Mouse (Mus musculus) embryonic facial prominence, embryonic 11.5 days (tissue): Measurements from ENCODE around the gene Grm7. TPM values are rescaled to one million over a fixed set of nuclear protein-coding genes. Genes with fewer than 3 reads are reported as not detected.

Source experiments
- ATAC-seq: fragments of 200-750 bp; cut with Nextera tagmentation; replicated peaks from 2 replicates; pipeline ENCODE4 v1.8.0; 2017; ENCODE audit warnings: low read depth; ENCODE audit not compliant: insufficient number of reproducible peaks, low FRiP score, low TSS enrichment
- DNase-seq: peaks from one replicate; pipeline ENCODE4 v3.0.0-alpha.2; 2015; ENCODE audit warnings: low spot score
- H3K27ac ChIP-seq: fragments of 300-500 bp; sonication (generic); replicated peaks from 2 replicates; pipeline ENCODE4 v1.5.1; 2014; ENCODE audit warnings: mild to moderate bottlenecking, low read depth, low read length, control low read depth
- H3K27me3 ChIP-seq: fragments of 300-500 bp; sonication (generic); 2 replicates; pipeline ENCODE4 v1.6.1; 2014; ENCODE audit warnings: mild to moderate bottlenecking, low read length, moderate library complexity, mixed read lengths; ENCODE audit not compliant: control insufficient read depth, insufficient read depth
- H3K36me3 ChIP-seq: fragments of 300-500 bp; sonication (generic); replicated peaks from 2 replicates; pipeline ENCODE4 v1.6.1; 2014; ENCODE audit warnings: low read depth, mild to moderate bottlenecking, low read length, moderate library complexity, mixed read lengths; ENCODE audit not compliant: control insufficient read depth, insufficient read depth
- H3K4me1 ChIP-seq: fragments of 300-500 bp; sonication (generic); 2 replicates; pipeline ENCODE4 v1.6.1; 2014; ENCODE audit warnings: low read length, mixed read lengths; ENCODE audit not compliant: control insufficient read depth, insufficient read depth
- H3K4me2 ChIP-seq: fragments of 300-500 bp; sonication (generic); 2 replicates; pipeline ENCODE4 v1.6.1; 2014; ENCODE audit warnings: low read depth, mild to moderate bottlenecking, control low read depth, low read length, moderate library complexity
- H3K4me3 ChIP-seq: fragments of 300-500 bp; sonication (generic); 2 replicates; pipeline ENCODE4 v1.5.1; 2014; ENCODE audit warnings: low read depth, low read length, control low read depth
- H3K9ac ChIP-seq: fragments of 300-500 bp; sonication (generic); replicated peaks from 2 replicates; pipeline ENCODE4 v1.6.1; 2014; ENCODE audit warnings: mild to moderate bottlenecking, control low read depth, low read length
- H3K9me3 ChIP-seq: fragments of 300-500 bp; sonication (generic); replicated peaks from 2 replicates; pipeline ENCODE4 v1.6.1; 2016; ENCODE audit warnings: mild to moderate bottlenecking, low read length, inconsistent platforms, mixed read lengths; ENCODE audit not compliant: control insufficient read depth
- WGBS: fragments of 180-500 bp; shearing (Covaris S2); extraction: QIAGEN DNeasy Blood & Tissue Kit; methylation state at CpG from one replicate; pipeline ENCODE4 v1.1.7; 2014; 5-methylcytosine and 5-hydroxymethylcytosine counted together
- polyA plus RNA-seq: library from polyadenylated mRNA; unstranded; fragments of >200 nt; fragmentation: Nextera tagmentation; extraction: Ambion mirVana; gene quantifications from 2 replicates; pipeline ENCODE4 v1.2.1, GENCODE M21; 2014

Grm7 gene
- polyA plus RNA-seq, 1 experiment from 2014 or later = 0.63 TPM

DNA sequence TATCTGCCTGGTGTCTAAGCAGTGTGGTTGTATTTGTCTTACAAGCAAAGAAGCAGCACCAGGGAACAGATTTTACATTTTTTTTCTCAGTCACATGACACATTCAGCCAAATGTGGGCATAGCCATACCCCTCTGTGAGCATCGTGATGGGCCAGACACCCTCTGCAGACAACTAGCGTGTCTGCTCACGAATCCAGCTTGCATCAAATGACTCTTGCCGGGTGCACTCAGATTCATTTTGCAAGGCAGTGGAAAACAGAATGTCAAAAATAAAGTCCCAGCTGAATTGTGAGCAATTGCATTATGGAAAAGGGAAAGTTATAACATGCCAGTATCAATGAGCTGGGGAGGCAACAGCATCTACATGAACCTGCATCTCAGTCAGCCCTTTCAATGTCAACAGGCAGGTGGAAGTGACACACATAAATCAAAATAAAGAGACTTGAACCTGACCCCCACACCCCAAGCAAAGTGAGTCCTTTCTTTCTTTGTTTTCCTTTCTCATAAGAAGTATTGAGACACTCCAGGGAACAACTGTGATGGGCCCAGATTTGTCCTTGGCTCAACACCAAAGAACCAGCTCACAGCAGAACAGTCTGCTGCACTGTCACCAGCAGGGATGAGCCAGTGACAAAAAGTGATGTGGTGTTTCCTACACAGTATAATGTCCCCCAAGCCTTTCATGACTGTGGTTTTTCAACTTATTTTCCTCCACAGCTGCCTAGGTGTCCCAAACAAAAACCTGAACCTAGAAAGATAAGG, 956.7 kb downstream of the Grm7 start:
- no peaks in the 10 kb centered on the region for H3K36me3 ChIP-seq
- no peak overlapping the region for H3K9ac ChIP-seq
- no peaks in the 10 kb centered on the region for H3K27me3 ChIP-seq
- H3K4me3 ChIP-seq = no peak overlapping the region
- 96% methylated on average over 4 of the region's 4 CpGs for WGBS
- no peaks in the 10 kb centered on the region for H3K9me3 ChIP-seq
- DNase-seq (no peak), ATAC-seq (no peak)
- H3K27ac ChIP-seq = no peak overlapping the region
- H3K4me1 ChIP-seq = no peaks in the 10 kb centered on the region
- H3K4me2 ChIP-seq = no peak overlapping the region

GRCm38 (mm10) chr6:111610396-111610795, 965.0 kb downstream of the Grm7 start:
- no peak overlapping the region for H3K4me3 ChIP-seq
- no peaks in the 10 kb centered on the region for H3K27me3 ChIP-seq
- no peak for ATAC-seq
- H3K9me3 ChIP-seq = no peaks in the 10 kb centered on the region
- no peak overlapping the region for H3K4me2 ChIP-seq
- no peak for DNase-seq
- no peak overlapping the region for H3K9ac ChIP-seq
- 75% methylated on average over 3 of the region's 3 CpGs for WGBS
- no peaks in the 10 kb centered on the region for H3K36me3 ChIP-seq
- H3K27ac ChIP-seq = no peak overlapping the region
- H3K4me1 ChIP-seq = no peaks in the 10 kb centered on the region

GRCm38 (mm10) chr6:111613834-111614233, 968.5 kb downstream of the Grm7 start:
- Histone ChIP-seq H3K9ac (no peak overlapping the region), H3K4me3 (no peak overlapping the region), H3K27me3 (no peaks in the 10 kb centered on the region), H3K9me3 (no peaks in the 10 kb centered on the region), H3K36me3 (no peaks in the 10 kb centered on the region), H3K27ac (no peak overlapping the region), H3K4me2 (no peak overlapping the region), H3K4me1 (no peaks in the 10 kb centered on the region)
- no peak for DNase-seq
- no peak for ATAC-seq
